Mouse (Mus musculus): ENCODE data around the gene Gmnn.

DNA sequence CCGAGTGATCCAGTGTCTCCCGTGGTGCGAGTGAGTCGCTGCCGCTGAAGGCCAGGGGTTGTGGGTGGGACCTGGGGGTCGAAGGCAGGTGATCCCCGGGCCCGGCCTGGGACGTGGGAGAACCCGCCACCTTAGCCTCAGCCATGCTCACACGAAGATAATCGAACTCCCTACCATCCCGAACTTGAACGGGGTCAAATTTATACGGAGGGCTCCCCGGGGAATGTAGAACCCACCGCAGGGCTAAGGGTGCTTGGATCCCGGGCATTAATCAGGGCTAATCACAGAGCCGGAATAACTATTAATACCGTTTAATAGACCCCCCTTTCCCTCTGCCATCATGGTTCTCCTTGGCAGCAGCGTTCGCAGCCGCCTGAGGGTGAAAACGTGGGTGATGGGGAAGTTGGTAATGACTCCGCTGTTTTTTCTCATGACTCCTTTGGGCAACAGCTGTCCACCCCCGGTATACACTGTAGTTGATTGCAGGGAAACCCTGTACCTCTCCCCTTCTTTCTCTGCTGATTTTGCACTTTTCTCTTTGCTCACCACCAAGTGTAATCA is 40.5 kb upstream of the Gmnn start:
- TF ChIP-seq CTCF (IDR thresholded peaks at IDR 0.05; ENCODE audit: low read depth), result no peak
- TF ChIP-seq EP300 (IDR thresholded peaks at IDR 0.05; ENCODE audit: low read depth), result no peak

All from heart, postnatal 0 days (tissue).